Mouse (Mus musculus) forebrain, postnatal 0 days (tissue): Measurements from ENCODE around the gene Sugp2. TPM values are rescaled to one million over a fixed set of nuclear protein-coding genes. Genes with fewer than 3 reads are reported as not detected.

Source experiments
- ATAC-seq: fragments of 200-750 bp; cut with Nextera tagmentation; 2 replicates; pipeline ENCODE4 v1.8.0; 2017; ENCODE audit warnings: mild to moderate bottlenecking, moderate library complexity
- DNase-seq: peaks from one replicate; pipeline ENCODE4 v3.0.0-alpha.2; 2015
- H3K27ac ChIP-seq: fragments of 300-500 bp; sonication (generic); 2 replicates; pipeline ENCODE4 v1.5.1; 2014; ENCODE audit warnings: low read depth, mild to moderate bottlenecking, antibody characterized with exemption, low read length, moderate library complexity, mixed read lengths
- H3K27me3 ChIP-seq: fragments of 300-500 bp; sonication (generic); 2 replicates; pipeline ENCODE4 v1.6.1; 2014; ENCODE audit warnings: mild to moderate bottlenecking, low read length, mixed read lengths; ENCODE audit not compliant: insufficient read depth
- H3K36me3 ChIP-seq: fragments of 300-500 bp; sonication (generic); 2 replicates; pipeline ENCODE4 v1.6.1; 2014; ENCODE audit warnings: mild to moderate bottlenecking, moderate library complexity; ENCODE audit not compliant: insufficient read depth
- H3K4me1 ChIP-seq: fragments of 300-500 bp; sonication (generic); 2 replicates; pipeline ENCODE4 v1.6.1; 2014; ENCODE audit warnings: antibody characterized with exemption; ENCODE audit not compliant: insufficient read depth
- H3K4me2 ChIP-seq: fragments of 300-500 bp; sonication (generic); 2 replicates; pipeline ENCODE4 v1.6.1; 2014; ENCODE audit warnings: low read depth, mild to moderate bottlenecking, moderate library complexity
- H3K4me3 ChIP-seq: fragments of 300-500 bp; sonication (generic); 2 replicates; pipeline ENCODE4 v1.5.1; 2014; ENCODE audit warnings: low read depth, low read length, mixed read lengths
- H3K9ac ChIP-seq: fragments of 300-500 bp; sonication (generic); 2 replicates; pipeline ENCODE4 v1.6.1; 2014; ENCODE audit warnings: mild to moderate bottlenecking
- H3K9me3 ChIP-seq: fragments of 300-500 bp; sonication (generic); 2 replicates; pipeline ENCODE4 v1.6.1; 2016; ENCODE audit warnings: low read length
- CTCF ChIP-seq: sonication (generic); IDR thresholded peaks from 2 replicates; pipeline ENCODE4 v1.5.1; 2016; ENCODE audit warnings: antibody characterized with exemption, control low read depth, low read depth
- WGBS: fragments of 180-500 bp; shearing (Covaris S2); extraction: QIAGEN DNeasy Blood & Tissue Kit; methylation state at CpG from one replicate; pipeline ENCODE4 v1.1.7; 2014; 5-methylcytosine and 5-hydroxymethylcytosine counted together
- polyA plus RNA-seq: library from polyadenylated mRNA; unstranded; fragments of >200 nt; fragmentation: Nextera tagmentation; extraction: Ambion mirVana; gene quantifications from 2 replicates; pipeline ENCODE4 v1.2.1, GENCODE M21; 2015
- total RNA-seq: library from RNA; depleted of rRNA; stranded (reverse); fragments of >200 nt; gene quantifications from 2 replicates; pipeline ENCODE4 v1.2.3, GENCODE M21; 2014; rRNA removed

Gene Sugp2
- total RNA-seq (119 and 129 TPM in 2 replicates), polyA plus RNA-seq (50.9 and 65.0 TPM in 2 replicates)

DNA sequence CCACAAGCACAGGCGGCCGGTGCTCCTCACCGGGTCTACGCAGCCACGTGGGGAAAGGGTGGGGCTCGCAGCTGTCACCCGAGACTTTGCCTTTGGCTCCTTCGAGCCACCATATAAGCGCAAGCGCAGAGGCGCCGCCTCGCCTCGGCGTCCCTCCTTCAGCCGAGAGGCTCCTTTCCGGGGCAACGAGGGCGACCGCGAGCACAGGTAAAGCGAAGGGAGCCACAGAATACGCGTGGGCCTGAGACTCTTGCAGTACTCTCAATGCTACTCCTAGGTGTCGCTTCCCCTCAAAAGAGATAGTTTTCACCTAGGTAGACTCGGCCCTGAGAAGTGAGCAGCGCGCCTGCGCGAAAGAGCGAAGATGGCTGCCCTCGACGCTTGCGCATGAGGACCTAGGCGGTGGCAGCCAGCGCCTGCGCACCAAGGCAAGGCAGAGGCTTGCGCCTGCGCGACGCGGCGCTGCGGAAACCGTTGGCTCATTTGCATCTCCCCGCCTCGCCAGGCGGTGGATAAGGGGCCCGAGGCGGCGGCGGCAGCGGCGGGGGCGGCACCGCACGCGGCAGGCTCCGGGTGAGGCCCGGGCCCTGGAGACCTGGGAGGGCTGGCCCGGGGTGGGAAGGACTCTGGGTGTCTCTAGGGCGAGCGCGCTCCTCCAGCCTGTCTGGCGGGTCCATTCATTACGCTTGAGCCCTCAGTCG is at the start of gene Sugp2, which contains the start of gene Armc6:
Gene Sugp2 (plus strand): TSS at position 147 of the 701 bp plus-strand sequence.
Gene Armc6 (minus strand): TSS at position 387 of the 701 bp plus-strand sequence.
- TF ChIP-seq CTCF, result peak; percentile 28; the same call in 1 of the 2 replicates
- WGBS, result under 1% methylated on average over 61 of the region's 67 CpGs
- peaks cover 47% of the 10 kb centered on the region for H3K36me3 ChIP-seq

GRCm38 (mm10) chr8:70188707-70189106 is 45.3 kb upstream of the Sugp2 start:
- WGBS, result 67% methylated on average over 7 of the region's 7 CpGs

More for the DNA sequence above, at the start of gene Sugp2, which contains the start of gene Armc6:
- Histone ChIP-seq H3K27me3 (no peaks in the 10 kb centered on the region), H3K4me2 (peak within 1 kb of the TSS; percentile 65), H3K9ac (peak within 1 kb of the TSS; percentile 85), H3K4me3 (peak within 1 kb of the TSS; percentile 88), H3K4me1 (peaks cover 14% of the 10 kb centered on the region), H3K9me3 (no peaks in the 10 kb centered on the region), H3K27ac (peak within 1 kb of the TSS; percentile 95)
- ATAC-seq (peak; percentile 98), DNase-seq (peak; percentile 100)

GRCm38 (mm10) chr8:70193238-70193637 is 40.8 kb upstream of the Sugp2 start:
- Histone ChIP-seq H3K9me3 (no peaks in the 10 kb centered on the region), H3K36me3 (peaks cover 35% of the 10 kb centered on the region), H3K27me3 (no peaks in the 10 kb centered on the region), H3K4me3 (no peak overlapping the region), H3K27ac (no peak overlapping the region), H3K4me2 (no peak overlapping the region), H3K4me1 (no peaks in the 10 kb centered on the region), H3K9ac (no peak overlapping the region)
- ATAC-seq (no peak), DNase-seq (no peak)
- TF ChIP-seq CTCF, result no peak
- WGBS, result 69% methylated on average over 5 of the region's 5 CpGs

More at GRCm38 (mm10) chr8:70188707-70189106, 45.3 kb upstream of the Sugp2 start:
- H3K36me3 ChIP-seq, result peaks cover 45% of the 10 kb centered on the region
- no peak overlapping the region for H3K4me3 ChIP-seq
- no peaks in the 10 kb centered on the region for H3K27me3 ChIP-seq
- no peak overlapping the region for H3K4me2 ChIP-seq
- H3K27ac ChIP-seq, result no peak overlapping the region
- ATAC-seq, result no peak
- no peaks in the 10 kb centered on the region for H3K4me1 ChIP-seq
- no peak for TF ChIP-seq CTCF
- no peaks in the 10 kb centered on the region for H3K9me3 ChIP-seq
- no peak for DNase-seq
- no peak overlapping the region for H3K9ac ChIP-seq

DNA sequence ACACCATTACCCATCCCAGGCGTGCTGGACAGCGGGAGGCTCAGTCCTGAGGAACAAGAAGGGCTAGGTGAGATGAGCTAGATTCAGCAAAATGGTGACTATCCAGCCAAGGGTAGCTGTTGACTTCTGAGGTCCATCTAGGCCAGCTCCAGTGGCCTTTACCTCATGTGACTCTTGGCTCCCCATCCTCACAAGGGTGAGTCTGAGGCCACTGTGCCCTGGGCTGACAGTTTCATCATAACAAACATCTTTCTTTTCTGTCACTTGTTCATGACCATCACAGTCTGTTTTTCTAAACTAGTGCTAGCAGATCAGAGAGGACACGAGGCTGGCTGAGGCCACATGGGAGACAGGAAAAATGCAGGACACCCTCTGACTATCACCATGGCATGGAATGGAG is 39.8 kb upstream of the Sugp2 start:
- 83% methylated on average over 3 of the region's 3 CpGs for WGBS
- no peak for TF ChIP-seq CTCF
- Histone ChIP-seq H3K4me2 (no peak overlapping the region), H3K4me1 (no peaks in the 10 kb centered on the region), H3K9ac (no peak overlapping the region), H3K27ac (no peak overlapping the region), H3K4me3 (no peak overlapping the region), H3K27me3 (no peaks in the 10 kb centered on the region), H3K9me3 (no peaks in the 10 kb centered on the region), H3K36me3 (peaks cover 26% of the 10 kb centered on the region)
- ATAC-seq (no peak), DNase-seq (no peak)

DNA sequence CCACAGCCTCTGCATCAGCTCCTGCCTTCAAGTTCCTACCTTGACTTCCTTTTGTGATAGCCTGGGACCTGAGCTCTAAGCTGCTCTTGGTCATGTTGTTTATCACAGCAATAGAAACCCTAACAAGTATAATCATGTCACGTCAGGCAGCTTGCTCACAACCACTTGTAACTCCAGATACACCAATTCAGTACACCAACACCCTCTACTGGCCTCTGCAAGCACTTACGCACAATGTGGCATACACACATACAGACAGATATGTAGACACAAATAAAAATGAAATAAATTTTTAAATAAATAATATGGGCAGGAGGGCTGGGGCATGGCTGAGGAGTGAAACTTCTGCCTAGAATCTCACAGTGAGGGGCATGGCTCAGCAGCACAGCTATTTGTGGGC is 38.3 kb upstream of the Sugp2 start:
- H3K4me1 ChIP-seq, result no peaks in the 10 kb centered on the region

DNA sequence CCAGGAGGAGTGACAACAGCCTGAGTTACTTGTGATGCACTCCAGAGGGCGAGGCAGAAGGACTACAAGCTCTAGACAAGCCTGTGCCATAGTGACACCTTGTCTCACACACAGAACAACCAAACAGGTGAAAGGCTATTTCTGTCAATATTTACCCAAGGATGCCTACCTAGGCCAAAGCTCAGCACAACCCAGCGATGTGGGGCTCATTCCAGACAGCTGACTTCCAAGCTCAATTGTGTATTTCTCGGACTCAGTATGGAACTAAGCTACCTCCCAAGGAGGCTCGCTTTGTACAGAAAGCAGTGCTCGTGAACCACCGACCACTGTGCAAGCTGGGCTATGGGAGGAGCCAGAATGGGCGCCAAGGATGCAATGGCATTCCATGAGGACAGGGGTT is 36.4 kb upstream of the Sugp2 start:
- Histone ChIP-seq H3K9ac (no peak overlapping the region), H3K4me2 (no peak overlapping the region), H3K9me3 (no peaks in the 10 kb centered on the region), H3K4me1 (no peaks in the 10 kb centered on the region), H3K27me3 (no peaks in the 10 kb centered on the region), H3K4me3 (no peak overlapping the region), H3K36me3 (no peaks in the 10 kb centered on the region), H3K27ac (no peak overlapping the region)
- ATAC-seq (no peak), DNase-seq (no peak)
- 28% methylated on average over 7 of the region's 7 CpGs for WGBS
- TF ChIP-seq CTCF, result no peak

More for the DNA sequence above, 38.3 kb upstream of the Sugp2 start:
- Histone ChIP-seq H3K27ac (no peak overlapping the region), H3K9ac (no peak overlapping the region), H3K4me2 (no peak overlapping the region), H3K9me3 (no peaks in the 10 kb centered on the region), H3K4me3 (no peak overlapping the region), H3K36me3 (peaks cover 11% of the 10 kb centered on the region; the same call in 1 of the 2 replicates), H3K27me3 (no peaks in the 10 kb centered on the region)
- 71% methylated on average over 2 of the region's 2 CpGs for WGBS
- DNase-seq (no peak), ATAC-seq (no peak)
- no peak for TF ChIP-seq CTCF

GRCm38 (mm10) chr8:70200098-70200681 is 33.8 kb upstream of the Sugp2 start:
- peak; percentile 55 for TF ChIP-seq CTCF
- Histone ChIP-seq H3K4me3 (no peak overlapping the region), H3K27ac (peak overlapping the region; percentile 54; the same call in 1 of the 2 replicates)

More at GRCm38 (mm10) chr8:70200098-70200681, 33.8 kb upstream of the Sugp2 start:
- no peaks in the 10 kb centered on the region for H3K27me3 ChIP-seq
- ATAC-seq (peak; percentile 88), DNase-seq (peak; percentile 58)
- H3K4me1 ChIP-seq, result no peaks in the 10 kb centered on the region
- H3K36me3 ChIP-seq, result no peaks in the 10 kb centered on the region
- no peak overlapping the region for H3K9ac ChIP-seq
- no peaks in the 10 kb centered on the region for H3K9me3 ChIP-seq
- WGBS, result 47% methylated on average over 5 of the region's 5 CpGs
- H3K4me2 ChIP-seq, result no peak overlapping the region
